Mouse (Mus musculus): ENCODE results near the gene Eif4g2. TPM values are rescaled to one million over a fixed set of nuclear protein-coding genes. Genes with fewer than 3 reads are reported as not detected.

Gene Eif4g2
- polyA plus RNA-seq, 1 experiment from 2014 or later, result 616 TPM

GRCm38 (mm10) chr7:111098196-111098595 lies 15.4 kb upstream of the Eif4g2 start:
- in situ Hi-C loops (cut with MboI; ENCODE audit: low pct_unique_long_range_greater_than_20kb), result no loop called here
- H3K27me3 ChIP-seq, result no peaks in the 10 kb centered on the region
- CTCF ChIA-PET, result no interaction called here
- no peak for DNase-seq (ENCODE audit: low read depth, low spot score)
- TF ChIP-seq CTCF (IDR thresholded peaks at IDR 0.05), result no peak
- ATAC-seq, result no peak
- POLR2A ChIA-PET, result no interaction called here

GRCm38 (mm10) chr7:111095169-111095568 lies 12.3 kb upstream of the Eif4g2 start:
- DNase-seq (ENCODE audit: low read depth, low spot score), result no peak
- ATAC-seq, result no peak
- in situ Hi-C loops (cut with MboI; ENCODE audit: low pct_unique_long_range_greater_than_20kb), result no loop called here
- CTCF ChIA-PET, result interaction anchor here (0.6 to 1.5 kb wide), 3 partner anchors 11 to 52 kb away, joined by 3 read pairs; no protein-coding TSS in a partner anchor
- no peak for TF ChIP-seq CTCF (IDR thresholded peaks at IDR 0.05)
- no peaks in the 10 kb centered on the region for H3K27me3 ChIP-seq
- POLR2A ChIA-PET, result interaction anchor here (0.6 to 1.0 kb wide), 2 partner anchors 9 to 46 kb away, joined by 3 read pairs; no protein-coding TSS in a partner anchor

- DNase-seq (ENCODE audit: low read depth, low spot score), result no peak
- CTCF ChIA-PET, result interaction anchor here (1.2 to 1.6 kb wide), 2 partner anchors 11 to 33 kb away, joined by 3 read pairs; no protein-coding TSS in a partner anchor
- ATAC-seq, result no peak
- H3K27me3 ChIP-seq, result no peaks in the 10 kb centered on the region
- in situ Hi-C loops (cut with MboI; ENCODE audit: low pct_unique_long_range_greater_than_20kb), result no loop called here
- POLR2A ChIA-PET, result interaction anchor here (0.6 kb wide), 1 partner anchor 153 kb away, joined by 4 read pairs; no protein-coding TSS in a partner anchor
- TF ChIP-seq CTCF (IDR thresholded peaks at IDR 0.05), result no peak
Observed at GRCm38 (mm10) chr7:111085153-111085552, 2.3 kb upstream of the Eif4g2 start.

- H3K27me3 ChIP-seq, result no peaks in the 10 kb centered on the region
- POLR2A ChIA-PET, result interaction anchor here (0.6 to 1.1 kb wide), 3 partner anchors 53 to 1232 kb away, joined by 3 to 7 read pairs (median 4); no protein-coding TSS in a partner anchor
- CTCF ChIA-PET, result interaction anchor here (1.2 to 1.4 kb wide), 2 partner anchors 12 to 15 kb away, joined by 3 read pairs; no protein-coding TSS in a partner anchor
- TF ChIP-seq CTCF (IDR thresholded peaks at IDR 0.05), result no peak
- ATAC-seq (no peak), DNase-seq (ENCODE audit: low read depth, low spot score) (no peak)
- in situ Hi-C loops (cut with MboI; ENCODE audit: low pct_unique_long_range_greater_than_20kb), result no loop called here
Observed at GRCm38 (mm10) chr7:111084443-111084842, 1.6 kb upstream of the Eif4g2 start.

- ChIA-PET CTCF (interaction anchor here (0.8 to 1.4 kb wide), 3 partner anchors 9 to 157 kb away, joined by 3 read pairs; no protein-coding TSS in a partner anchor), POLR2A (interaction anchor here (1.1 to 1.7 kb wide), 5 partner anchors 27 to 1232 kb away, joined by 3 to 20 read pairs (median 5); no protein-coding TSS in a partner anchor)
- no peak for TF ChIP-seq CTCF (IDR thresholded peaks at IDR 0.05)
- DNase-seq (ENCODE audit: low read depth, low spot score) (no peak), ATAC-seq (no peak)
- in situ Hi-C loops (cut with MboI; ENCODE audit: low pct_unique_long_range_greater_than_20kb), result no loop called here
- no peaks in the 10 kb centered on the region for H3K27me3 ChIP-seq
Observed at GRCm38 (mm10) chr7:111083733-111084120, 897 bp upstream of the Eif4g2 start.

- peak; percentile 64 for ATAC-seq
- ChIA-PET CTCF (interaction anchor here (1.3 kb wide), 1 partner anchor 40 kb away, joined by 4 read pairs; no protein-coding TSS in a partner anchor), POLR2A (interaction anchor here (0.5 to 1.7 kb wide), 14 partner anchors 9 to 215 kb away, joined by 3 to 20 read pairs (median 4); no protein-coding TSS in a partner anchor)
- no peak for TF ChIP-seq CTCF (IDR thresholded peaks at IDR 0.05)
- H3K27me3 ChIP-seq, result no peaks in the 10 kb centered on the region
- DNase-seq (ENCODE audit: low read depth, low spot score), result no peak
- in situ Hi-C loops (cut with MboI; ENCODE audit: low pct_unique_long_range_greater_than_20kb), result no loop called here
Observed at GRCm38 (mm10) chr7:111082043-111082821, 598 bp downstream of the Eif4g2 start.

GRCm38 (mm10) chr7:111080876-111081275 lies 2.0 kb downstream of the Eif4g2 start:
- in situ Hi-C loops (cut with MboI; ENCODE audit: low pct_unique_long_range_greater_than_20kb), result no loop called here
- ChIA-PET POLR2A (interaction anchor here (1.6 kb wide), 1 partner anchor 10 kb away, joined by 5 read pairs; no protein-coding TSS in a partner anchor), CTCF (no interaction called here)
- TF ChIP-seq CTCF (IDR thresholded peaks at IDR 0.05), result no peak
- DNase-seq (ENCODE audit: low read depth, low spot score) (no peak), ATAC-seq (no peak)
- no peaks in the 10 kb centered on the region for H3K27me3 ChIP-seq

GRCm38 (mm10) chr7:111080026-111080425 lies 2.8 kb downstream of the Eif4g2 start:
- ATAC-seq (no peak), DNase-seq (ENCODE audit: low read depth, low spot score) (no peak)
- H3K27me3 ChIP-seq, result no peaks in the 10 kb centered on the region
- POLR2A ChIA-PET, result no interaction called here
- CTCF ChIA-PET, result no interaction called here
- in situ Hi-C loops (cut with MboI; ENCODE audit: low pct_unique_long_range_greater_than_20kb), result no loop called here
- no peak for TF ChIP-seq CTCF (IDR thresholded peaks at IDR 0.05)

GRCm38 (mm10) chr7:111078271-111078670 lies 4.6 kb downstream of the Eif4g2 start:
- no peak for TF ChIP-seq CTCF (IDR thresholded peaks at IDR 0.05)

GRCm38 (mm10) chr7:111075288-111075687 lies 7.5 kb downstream of the Eif4g2 start:
- in situ Hi-C loops (cut with MboI; ENCODE audit: low pct_unique_long_range_greater_than_20kb), result no loop called here
- ChIA-PET POLR2A (no interaction called here), CTCF (interaction anchor here (1.0 to 1.5 kb wide), 2 partner anchors 8 to 11 kb away, joined by 3 read pairs; no protein-coding TSS in a partner anchor)
- no peaks in the 10 kb centered on the region for H3K27me3 ChIP-seq
- DNase-seq (ENCODE audit: low read depth, low spot score) (no peak), ATAC-seq (no peak)
- TF ChIP-seq CTCF (IDR thresholded peaks at IDR 0.05), result no peak

More at GRCm38 (mm10) chr7:111078271-111078670, 4.6 kb downstream of the Eif4g2 start:
- no peaks in the 10 kb centered on the region for H3K27me3 ChIP-seq
- in situ Hi-C loops (cut with MboI; ENCODE audit: low pct_unique_long_range_greater_than_20kb), result no loop called here
- ChIA-PET POLR2A (no interaction called here), CTCF (no interaction called here)
- ATAC-seq (no peak), DNase-seq (ENCODE audit: low read depth, low spot score) (no peak)

GRCm38 (mm10) chr7:111072410-111072809 lies 10.4 kb downstream of the Eif4g2 start:
- no peak for DNase-seq (ENCODE audit: low read depth, low spot score)
- TF ChIP-seq CTCF (IDR thresholded peaks at IDR 0.05), result no peak
- in situ Hi-C loops (cut with MboI; ENCODE audit: low pct_unique_long_range_greater_than_20kb), result no loop called here
- H3K27me3 ChIP-seq, result no peaks in the 10 kb centered on the region
- no peak for ATAC-seq
- ChIA-PET CTCF (no interaction called here), POLR2A (no interaction called here)
